Mouse (Mus musculus): ENCODE data around the gene Nfatc2.

The Nfatc2 gene

DNA sequence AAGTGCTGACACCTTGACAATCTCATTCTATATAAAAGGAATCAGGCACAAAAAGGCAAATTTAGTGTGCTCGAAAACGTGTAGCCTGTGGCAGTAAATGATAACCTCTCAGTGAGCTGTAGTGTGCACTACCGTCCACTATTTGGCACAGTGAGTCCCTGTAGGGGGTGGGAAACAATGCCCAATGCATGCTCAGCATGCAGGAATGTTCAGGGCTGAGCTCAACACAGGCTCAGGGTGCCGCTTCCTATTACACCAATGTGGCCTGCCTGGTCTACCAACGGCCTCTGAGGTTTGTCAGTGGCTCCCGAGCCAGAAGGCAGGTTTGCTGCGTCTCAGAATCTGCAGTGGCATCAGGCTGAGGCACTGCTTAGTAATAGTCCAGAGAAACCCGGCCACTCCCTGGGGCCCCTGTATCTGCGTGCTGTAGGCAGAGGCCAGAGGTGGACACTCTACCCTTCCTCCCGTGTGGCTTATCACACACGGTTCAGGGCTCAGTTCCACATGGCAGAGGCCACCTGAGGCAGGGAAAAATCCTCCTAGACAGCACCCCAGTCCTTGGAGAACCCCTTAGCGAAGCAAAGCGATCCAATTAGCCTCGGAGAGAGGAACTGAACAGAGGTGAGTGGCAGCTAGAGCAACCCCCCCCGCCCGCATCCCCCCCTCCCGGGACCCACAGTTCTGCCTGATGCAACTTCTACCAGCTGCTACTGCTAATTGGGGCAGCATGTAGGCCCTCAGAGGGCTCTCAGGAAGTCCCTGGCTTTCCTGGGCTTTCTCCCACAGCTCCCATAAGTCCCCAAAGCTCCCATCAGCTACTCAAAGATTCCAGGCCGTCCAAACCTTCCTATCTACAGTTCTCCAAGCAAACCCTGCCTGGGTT, 74.7 kb downstream of the Nfatc2 start:
- DNase-seq: no peak

DNA sequence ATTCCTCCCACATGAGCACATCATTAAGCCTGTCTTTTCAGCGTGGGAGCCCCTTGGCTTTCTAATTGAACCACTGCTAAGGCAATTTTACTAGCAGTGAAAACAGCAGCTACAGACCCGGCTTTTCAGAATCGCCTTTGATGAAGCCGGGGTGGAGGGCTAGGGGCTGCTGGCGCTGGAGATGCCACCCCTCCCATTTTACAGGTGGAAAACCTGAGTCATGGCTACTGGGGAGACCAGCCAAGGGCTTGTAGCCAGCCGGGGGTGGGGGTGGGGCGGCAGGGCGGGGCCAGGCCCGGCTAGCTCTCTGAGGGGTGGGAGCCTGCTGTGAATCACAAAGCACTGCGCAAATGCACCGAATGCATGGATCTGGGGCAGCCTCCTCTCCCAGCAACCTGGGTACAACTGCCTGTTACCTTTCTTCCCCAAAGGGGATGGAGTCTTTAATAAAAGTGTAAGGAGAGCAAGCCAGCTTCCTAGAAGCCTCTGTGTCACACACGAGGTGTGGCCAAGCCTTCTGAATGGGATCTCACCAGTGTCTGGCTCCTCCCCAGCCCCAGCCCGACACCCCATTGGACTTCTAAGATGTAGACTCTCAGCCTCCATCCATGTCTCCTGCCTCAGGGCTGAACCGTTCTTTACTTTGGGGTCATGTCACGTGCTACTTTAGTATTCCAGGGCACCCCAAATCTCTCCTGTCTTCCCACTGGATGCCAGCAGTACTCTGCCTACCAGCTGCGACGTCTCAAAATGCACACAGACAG, 75.9 kb downstream of the Nfatc2 start:
- DNase-seq: no peak

DNA sequence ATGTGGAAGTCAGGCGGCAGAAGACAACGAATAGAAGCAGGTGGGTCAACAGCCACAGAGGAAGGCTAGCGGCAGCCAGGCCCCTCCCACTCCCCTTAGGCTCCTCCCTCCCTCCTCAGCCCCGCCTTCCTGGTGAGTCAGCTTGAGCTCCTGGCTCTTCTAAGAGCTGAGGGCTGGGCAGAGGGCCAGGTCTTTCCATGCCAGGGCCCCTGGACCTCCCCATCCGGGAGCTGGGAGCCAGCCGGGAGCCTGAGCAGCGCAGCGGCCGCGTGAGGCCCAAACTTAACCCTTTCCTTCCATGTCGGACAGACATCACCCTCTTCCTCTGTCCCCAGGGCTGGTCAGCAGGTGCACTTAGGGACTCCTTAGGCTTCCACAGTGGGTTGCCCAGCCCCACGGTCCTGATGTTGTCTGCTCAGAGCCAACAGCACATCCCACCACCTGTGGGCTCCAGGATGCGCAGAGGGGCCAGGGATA, 76.5 kb downstream of the Nfatc2 start:
- DNase-seq: peak; percentile 67

DNA sequence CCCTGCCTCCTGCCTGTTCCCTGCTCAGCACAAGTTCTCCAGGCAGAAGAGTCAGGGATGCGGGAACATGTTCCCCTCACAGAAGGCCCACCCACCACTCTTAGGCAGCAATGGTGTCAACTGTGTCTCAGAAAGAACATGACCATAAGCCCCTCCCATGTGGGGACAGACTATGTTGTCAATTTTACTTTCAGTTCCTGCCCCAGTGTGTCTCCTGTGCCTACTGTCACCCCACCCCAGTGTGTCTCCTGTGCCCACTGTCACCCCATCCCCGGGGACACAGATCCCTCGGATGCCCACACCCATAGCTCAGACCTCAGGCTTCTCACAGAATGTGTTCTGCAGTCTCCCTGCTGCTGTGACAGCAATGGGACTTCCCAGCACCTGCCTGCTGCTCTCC, 79.2 kb downstream of the Nfatc2 start:
- DNase-seq: no peak

DNA sequence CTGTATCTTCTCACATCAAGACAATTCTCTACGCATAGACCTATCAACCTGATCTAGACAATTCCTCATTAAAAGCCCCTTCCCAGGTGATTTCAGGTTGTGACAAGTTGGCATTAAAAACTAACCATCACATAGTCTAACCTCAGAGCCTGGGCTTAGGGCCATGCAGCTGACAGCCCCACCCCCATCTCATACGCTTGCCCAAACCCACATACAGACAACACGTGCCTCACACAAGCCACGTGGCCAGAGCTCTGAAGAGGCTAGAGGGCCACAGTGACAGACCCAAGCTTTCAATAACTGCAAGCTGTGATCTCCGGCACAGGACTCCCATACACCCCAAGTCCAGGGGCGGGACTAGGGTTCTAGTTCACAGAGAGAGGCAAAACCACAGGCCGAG, 80.7 kb downstream of the Nfatc2 start:
- DNase-seq: no peak

DNA sequence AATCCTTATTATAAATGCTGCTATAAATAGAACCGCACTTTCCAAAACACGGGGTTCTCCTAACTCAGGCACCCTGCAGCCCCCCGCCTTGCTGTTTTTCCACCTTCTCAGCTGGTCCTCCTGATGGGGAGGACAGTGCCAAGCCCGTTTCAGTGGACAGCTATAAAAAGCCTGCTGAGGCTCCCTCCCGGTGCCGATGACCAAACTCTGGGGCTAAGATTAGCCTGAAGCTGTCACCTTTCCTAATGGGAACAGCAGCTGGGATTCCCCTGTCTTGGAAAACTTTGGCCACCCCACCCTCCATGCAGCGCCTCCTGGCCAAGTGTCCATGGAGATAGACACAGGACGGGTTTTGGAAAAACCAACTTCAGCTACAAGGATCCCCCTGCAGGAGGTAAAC, 81.9 kb downstream of the Nfatc2 start:
- no peak for DNase-seq

DNA sequence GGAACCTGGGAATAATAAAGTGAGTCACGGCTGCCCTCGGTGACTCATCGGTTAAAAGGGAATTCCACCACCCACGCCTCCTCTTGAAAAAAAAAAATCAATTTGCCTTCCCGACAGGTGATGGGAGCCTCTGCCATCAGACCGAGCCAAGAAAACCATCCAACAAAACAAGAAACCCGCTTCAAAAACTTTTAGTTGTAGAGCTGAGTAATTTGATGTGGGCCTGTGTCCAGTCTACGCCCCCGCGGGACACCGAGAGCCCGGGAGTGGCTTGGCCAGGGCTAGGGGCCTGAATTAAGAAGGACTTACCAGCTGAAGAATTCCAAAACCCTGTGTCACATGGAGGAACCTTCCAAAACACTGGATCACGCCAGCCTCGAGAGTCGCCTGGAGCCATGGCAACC, 83.2 kb downstream of the Nfatc2 start:
- peak; percentile 14 for DNase-seq

DNA sequence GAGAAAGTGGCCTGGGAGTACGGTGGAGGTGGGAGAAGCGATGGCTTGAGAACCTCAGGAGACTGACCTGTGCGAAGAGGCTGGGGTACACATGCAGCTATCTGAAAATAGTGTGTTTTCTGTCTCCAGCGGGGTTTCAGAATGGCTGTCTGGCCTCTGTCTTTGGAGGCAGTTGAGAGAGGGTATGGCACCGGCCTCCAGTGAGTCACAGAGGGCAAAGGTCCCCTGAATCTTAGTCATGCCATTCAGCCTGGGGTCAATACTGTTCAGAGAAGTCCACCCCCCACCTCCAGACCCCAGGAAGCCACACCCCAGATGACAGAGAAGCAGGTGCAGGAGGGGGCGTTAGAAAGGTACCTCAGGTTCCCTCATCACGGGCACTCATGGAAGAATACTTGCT, 83.7 kb downstream of the Nfatc2 start:
- DNase-seq: no peak

DNA sequence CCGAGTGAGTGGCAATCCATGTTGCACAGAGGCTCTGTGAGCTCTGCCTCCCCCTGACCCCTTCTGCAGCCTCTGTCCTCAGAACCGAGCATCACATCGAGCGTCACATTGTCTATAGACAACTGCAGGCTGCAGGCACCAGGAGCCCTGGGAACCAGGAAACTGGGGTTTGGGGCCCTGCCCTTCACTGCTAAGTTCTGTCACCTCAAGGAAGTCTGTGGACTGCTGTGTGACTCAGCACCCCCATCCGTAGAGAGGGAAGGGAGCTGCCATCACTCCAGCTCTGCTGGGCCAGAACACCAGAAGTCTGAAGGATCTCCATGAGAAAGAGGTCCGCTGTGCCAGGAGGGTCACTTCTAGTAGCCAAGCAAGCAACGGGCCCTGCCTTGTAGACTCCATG, 84.7 kb downstream of the Nfatc2 start:
- DNase-seq: no peak

DNA sequence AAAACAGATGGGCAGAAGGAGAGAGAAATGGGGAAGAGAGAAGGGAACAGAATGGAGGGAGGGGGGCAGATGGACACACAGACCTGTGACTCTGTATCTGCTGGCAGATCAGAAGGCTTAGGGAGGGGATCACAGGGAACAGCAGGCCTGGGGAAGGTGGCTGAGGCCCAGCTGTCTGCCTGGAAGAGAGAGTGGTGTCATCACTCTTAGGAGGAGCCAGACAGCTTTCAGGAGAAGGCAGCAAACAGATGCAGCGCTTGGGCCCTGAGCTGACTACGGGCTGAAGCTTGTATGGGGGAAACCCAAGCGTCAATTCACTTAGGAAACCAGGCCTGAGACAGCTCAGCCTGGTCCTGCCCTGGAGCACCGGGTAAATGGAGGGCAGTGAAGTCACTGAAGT, 86.0 kb downstream of the Nfatc2 start:
- no peak for DNase-seq

DNA sequence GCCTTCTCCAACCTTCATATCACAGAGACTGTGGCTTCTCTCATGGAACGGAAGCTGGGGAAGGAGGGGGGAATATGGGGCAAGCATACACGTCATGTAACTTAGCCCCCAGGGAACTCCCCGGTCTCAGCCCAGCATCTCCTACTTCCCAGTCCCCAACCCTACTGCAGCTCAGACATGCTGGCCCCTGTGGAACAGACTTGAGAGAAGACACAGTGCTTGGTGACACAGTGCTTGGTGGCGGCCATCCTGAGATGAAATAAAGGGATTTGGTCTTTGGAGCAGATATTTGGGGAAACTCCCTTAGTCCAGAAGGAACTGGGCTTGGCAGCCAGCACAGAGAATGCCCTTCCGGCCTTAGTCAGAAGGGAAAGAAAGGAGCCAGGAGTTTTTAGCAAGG, 87.3 kb downstream of the Nfatc2 start:
- no peak for DNase-seq

DNA sequence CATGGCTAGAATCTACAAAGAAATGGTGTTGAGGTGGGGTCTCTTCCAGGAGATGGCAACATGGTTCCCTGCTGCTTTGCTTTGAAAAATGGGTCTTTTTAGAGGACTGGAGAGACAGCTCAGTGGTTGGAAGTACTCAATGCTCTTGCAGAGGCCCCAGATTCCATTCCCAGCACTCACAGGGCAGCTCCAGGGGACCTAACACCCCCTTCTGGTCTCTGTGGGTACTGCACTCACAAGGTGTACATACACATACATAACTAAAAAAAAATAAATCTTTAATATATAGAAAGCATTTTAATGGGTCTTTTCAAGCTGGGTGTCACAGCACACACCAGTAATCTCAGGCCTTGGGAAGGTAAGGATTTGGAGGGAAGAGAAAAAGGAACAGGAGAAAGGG, 89.9 kb downstream of the Nfatc2 start:
- DNase-seq: no peak

DNA sequence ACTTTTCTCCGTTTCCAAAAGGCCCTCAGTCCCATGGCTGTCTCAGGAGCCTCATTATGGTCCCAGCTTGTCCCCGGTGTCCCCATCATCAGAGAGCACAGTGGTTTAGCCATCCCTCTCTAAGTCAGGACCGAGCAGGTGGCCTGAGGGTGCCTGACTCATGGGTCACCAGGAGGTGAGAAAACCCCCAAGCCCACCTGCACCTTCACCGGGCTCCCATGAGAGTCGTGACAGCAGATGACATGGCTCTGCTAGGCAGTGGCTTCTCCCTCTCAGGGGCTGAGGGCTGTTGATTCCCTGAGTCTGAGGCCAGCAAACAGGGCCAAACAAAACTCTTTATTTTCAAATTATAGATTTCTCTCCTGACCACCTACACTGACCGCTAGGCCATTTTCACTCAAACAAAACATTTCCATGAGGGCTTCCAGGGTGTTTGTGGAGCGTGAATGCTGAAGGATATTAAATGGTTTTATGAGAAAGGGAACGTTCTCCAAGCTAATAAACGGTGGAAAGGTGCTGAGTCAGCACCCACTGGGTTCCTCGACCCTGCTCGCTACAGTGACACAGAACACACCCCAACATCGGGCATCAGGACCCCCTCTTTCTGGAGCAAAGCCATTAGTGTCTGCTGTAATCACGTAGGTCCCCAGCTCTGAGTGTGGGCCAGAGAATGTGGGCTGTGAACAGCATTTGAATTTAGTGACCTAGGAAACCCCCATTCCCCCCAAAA, 92.8 kb downstream of the Nfatc2 start:
- DNase-seq: no peak

DNA sequence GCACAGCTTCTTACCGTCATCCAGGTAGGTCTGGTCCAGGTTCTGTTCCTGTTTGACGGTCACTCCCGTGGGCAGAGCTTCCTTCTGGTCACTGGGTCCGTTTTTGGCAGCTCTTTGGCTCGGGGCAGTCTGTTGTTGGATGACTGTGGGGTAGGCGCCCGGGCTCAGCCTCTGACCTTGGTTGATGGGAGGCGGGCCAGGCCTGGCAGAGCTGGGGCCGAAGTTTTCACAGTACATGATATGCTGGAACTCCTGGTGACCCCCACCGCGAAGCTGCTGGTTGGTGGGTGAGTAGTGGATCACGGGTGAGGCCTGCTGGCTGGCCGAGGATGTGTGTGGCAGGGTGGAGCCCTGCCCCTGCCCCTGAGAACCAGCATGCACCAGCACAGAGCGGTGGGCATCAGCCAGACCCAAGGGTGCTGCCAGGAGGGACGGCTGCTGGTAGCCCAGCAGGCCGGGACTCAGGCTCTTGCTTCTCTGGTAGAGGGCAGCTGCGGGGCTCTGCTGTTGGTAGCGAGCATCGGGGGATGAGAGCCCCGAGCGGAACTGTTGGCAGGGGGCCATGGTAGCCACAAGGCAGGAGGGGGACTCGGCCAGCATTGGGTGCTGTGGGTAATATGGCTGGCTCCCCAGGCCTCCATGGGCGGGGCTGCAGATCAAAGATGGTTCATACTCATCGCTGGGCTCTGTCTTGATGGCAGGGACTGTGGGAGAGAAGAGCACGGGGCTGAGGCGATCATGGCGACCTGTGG, 96.8 kb downstream of the Nfatc2 start:
- DNase-seq: no peak

DNA sequence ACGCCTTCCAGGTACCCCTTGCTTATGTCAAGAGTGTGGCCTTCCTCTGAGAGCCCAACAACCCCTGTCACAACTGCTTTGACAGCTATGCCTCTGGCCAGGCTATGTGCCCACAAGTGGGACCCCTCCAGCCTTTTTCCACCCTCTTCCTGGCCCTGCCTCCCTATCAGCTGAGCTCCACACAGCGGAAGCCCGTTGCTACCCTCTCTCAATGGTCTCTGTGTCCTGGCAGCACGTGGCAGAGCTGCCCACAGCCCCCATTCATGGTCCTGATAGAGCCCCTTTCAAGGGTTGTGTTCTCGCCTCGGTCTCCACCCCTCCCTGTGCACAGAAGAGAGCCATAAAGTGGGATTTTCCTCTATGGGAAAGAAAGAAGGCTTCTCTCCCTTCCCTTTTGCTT, 97.7 kb downstream of the Nfatc2 start:
- DNase-seq: no peak

DNA sequence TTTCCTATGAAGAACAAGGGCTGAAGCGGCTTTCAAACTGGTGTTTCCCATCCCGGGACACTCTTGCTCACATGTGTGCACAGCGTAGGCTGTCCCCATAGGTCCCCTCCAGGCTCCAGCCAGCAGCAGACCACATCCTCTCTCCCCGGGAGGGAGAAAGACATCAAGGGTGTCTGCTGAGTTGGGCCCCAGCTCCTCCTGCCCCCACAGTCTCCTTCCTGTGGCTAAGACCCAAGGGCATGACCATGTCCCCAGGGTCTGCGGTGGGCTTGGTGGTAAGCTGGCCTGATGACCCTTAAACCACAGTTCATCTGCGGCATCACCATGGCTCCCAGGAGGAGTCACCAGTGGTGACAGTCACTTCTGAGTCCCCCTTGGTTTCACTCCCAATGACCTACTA, 100.7 kb downstream of the Nfatc2 start:
- no peak for DNase-seq

DNA sequence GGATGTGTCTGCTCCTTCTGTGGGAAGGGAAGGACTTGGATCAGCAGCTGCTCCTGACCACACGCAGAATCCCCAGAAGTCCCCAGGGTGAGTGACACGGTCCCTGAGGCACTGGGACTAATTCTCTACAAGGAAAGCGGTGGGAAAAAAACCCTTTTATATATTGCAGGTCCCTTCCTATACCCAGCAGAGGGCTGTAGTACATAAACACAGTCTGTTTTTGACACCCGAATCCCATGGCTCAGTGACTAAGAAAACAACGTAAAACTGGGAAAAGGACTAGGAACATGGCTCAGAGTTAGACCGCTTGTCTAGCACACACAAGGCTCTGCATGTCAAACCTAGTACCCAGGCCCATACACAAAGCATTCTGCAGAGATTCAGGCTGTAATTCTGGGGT, 101.2 kb downstream of the Nfatc2 start:
- DNase-seq: no peak

DNA sequence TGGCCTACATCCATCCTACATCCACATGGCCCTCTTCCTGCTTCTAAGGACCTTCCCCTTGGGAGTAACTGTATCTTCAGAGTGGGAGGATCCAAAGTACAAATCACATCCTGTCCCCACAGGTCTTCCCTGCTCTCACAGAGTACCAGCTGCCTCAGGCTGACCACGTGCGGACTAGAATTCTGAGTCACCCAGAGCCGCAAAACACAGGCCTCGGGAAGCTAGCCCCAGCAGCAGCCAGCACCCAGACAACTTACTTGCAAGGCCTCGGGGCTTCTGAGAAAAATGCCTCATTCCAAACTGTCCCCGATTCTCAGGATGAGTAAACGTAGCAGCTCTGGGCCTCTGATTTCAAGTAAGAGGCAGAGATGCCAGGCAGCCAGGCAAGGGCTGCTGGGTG, 109.7 kb downstream of the Nfatc2 start:
- no peak for DNase-seq

DNA sequence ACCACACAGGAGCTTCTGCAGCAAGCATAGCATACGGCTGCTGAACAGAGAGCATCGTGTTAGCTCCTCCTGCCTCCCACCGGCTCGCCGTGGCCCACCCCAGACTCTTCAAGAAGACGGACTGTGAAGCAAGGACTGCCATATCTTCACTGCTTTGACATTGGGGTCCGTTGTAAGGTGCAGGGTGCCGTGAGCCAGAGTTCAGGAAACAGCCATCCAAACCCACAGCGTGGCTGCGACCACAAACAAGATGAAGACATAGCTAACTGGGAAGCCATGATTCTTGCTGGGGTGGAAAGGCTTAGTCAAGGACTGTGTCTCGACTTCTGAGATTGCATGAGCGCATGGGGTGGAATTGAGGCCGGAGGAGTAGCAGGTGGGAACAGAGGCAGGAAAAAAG, 111.5 kb downstream of the Nfatc2 start:
- DNase-seq: no peak

DNA sequence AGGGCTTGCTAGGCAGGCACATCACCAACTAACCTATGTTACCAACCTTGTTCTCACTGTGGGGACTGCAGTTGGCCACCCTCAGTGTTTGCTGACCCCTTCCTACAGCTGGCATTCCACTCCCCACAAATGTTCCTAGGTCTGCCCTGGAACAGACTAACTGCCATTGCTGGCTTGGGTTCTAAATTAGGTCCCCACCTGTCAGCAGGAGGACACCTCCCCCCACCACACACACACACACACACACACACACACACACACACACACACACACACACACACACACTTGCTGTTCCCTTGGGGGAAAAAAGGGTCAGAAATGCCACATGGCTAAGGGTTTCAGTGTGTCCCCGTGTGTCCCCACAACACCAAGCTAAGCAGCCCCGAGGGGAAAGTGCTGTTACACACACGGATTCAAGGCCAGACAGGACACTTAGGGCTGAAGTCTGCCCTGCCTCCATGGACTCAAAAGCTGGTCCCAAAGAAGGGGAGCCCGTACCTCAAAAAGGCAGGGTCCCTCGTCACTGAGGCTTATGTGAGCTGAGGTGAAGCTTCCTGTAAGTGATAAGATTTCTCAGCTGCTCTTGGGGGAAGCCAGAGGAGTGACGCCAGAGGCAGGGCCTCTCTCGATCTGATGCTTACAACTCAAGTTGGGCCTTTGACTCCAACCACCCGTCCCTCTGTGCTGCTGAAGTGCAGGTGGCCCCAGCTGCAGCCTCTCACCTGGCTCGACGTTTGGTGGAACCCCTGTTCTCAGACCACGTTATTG, 113.1 kb downstream of the Nfatc2 start:
- DNase-seq: no peak

DNA sequence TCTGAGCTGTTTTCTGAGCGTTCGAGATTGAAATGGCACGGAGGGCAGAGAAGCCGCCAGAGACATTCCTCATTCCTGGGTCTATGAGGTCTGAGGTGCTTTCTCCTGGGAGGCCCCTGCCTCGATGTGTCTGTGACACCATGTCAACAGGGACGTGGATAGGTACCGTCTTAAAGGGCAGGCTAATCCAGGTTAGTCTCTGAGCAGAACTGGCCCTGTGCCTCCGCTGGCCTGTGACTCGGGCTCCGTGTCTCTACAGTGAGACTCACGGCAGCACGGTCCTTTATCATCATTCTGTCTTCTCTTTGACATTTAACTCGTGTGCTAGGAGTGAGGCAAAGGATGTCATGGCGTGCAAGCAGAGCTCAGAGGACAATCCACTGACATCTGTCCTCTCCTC, 120.3 kb downstream of the Nfatc2 start:
- no peak for DNase-seq

DNA sequence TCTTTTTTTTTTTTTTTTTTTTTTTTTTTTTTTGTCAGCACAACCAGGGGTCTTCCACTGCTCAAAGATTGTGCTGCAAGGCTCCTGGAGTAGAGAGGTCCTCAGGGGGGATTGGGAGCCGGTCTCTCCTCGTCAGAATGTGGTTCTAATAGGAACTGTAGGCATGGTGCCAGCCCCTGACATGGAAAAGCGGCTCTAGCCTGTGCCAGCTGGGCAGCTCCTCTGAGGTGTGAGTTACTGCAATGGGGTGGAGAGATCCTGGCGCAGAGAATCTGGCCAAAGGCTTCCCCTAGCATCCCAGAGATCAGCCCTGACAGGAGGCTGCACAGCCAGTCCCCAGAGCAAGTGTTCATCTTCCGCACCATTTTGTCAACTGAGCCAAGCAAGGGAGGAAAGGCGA, 120.8 kb downstream of the Nfatc2 start:
- DNase-seq: peak; percentile 72

Data from cerebellum, adult 9-10 months (tissue).